Mouse (Mus musculus) kidney, adult 18-20 months (tissue): ENCODE data around the gene Alg12.

Experiments
- DNase-seq: peaks from one replicate; pipeline ENCODE4 v3.0.0; 2021

Alg12 gene

GRCm38 (mm10) chr15:88819026-88819905 is at the start of gene Alg12, which contains the start of gene Creld2:
Alg12 (minus strand) TSS chr15:88819318.
Creld2 (plus strand) TSS chr15:88819646.
- DNase-seq = peak; percentile 99

- DNase-seq = peak; percentile 84
These were observed 49.1 kb upstream of the Alg12 start for GRCm38 (mm10) chr15:88868024-88868742.

GRCm38 (mm10) chr15:88867368-88868023 is 48.4 kb upstream of the Alg12 start:
- DNase-seq = peak; percentile 90

GRCm38 (mm10) chr15:88866934-88867356 is 47.8 kb upstream of the Alg12 start:
- DNase-seq = no peak

- DNase-seq = peak; percentile 66
These were observed 47.0 kb upstream of the Alg12 start for GRCm38 (mm10) chr15:88865888-88866695.

- no peak for DNase-seq
These were observed 45.9 kb upstream of the Alg12 start for GRCm38 (mm10) chr15:88865061-88865460.

- peak; percentile 83 for DNase-seq
These were observed 45.3 kb upstream of the Alg12 start for GRCm38 (mm10) chr15:88864270-88865030.

- DNase-seq = peak; percentile 90
These were observed 44.6 kb upstream of the Alg12 start for GRCm38 (mm10) chr15:88863695-88864231.

- DNase-seq = peak; percentile 80
These were observed 44.0 kb upstream of the Alg12 start for GRCm38 (mm10) chr15:88862881-88863694.

GRCm38 (mm10) chr15:88861772-88862622 is 42.9 kb upstream of the Alg12 start, which contains the start of gene Pim3:
Pim3 (plus strand) TSS chr15:88862186.
- DNase-seq = peak; percentile 99

GRCm38 (mm10) chr15:88860781-88861180 is 41.7 kb upstream of the Alg12 start:
- no peak for DNase-seq

- peak; percentile 7 for DNase-seq
These were observed 40.3 kb upstream of the Alg12 start for GRCm38 (mm10) chr15:88859206-88859970.

GRCm38 (mm10) chr15:88858707-88859106 is 39.6 kb upstream of the Alg12 start:
- DNase-seq = no peak

GRCm38 (mm10) chr15:88858141-88858541 is 39.0 kb upstream of the Alg12 start:
- DNase-seq = peak; percentile 71

- DNase-seq = no peak
These were observed 38.2 kb upstream of the Alg12 start for GRCm38 (mm10) chr15:88857361-88857760.

- peak; percentile 4 for DNase-seq
These were observed 37.5 kb upstream of the Alg12 start for GRCm38 (mm10) chr15:88856613-88857012.

- peak; percentile 37 for DNase-seq
These were observed 36.8 kb upstream of the Alg12 start for GRCm38 (mm10) chr15:88855896-88856417.
